Mouse (Mus musculus) cerebellum, adult 2 months (tissue): Measurements from ENCODE around the gene Hhat.

Experiments
- CTCF ChIP-seq: fragments of 200-500 bp; IDR thresholded peaks from 2 replicates; pipeline ENCODE4 v1.5.1; 2011; ENCODE audit warnings: low read depth, mild to moderate bottlenecking, control low read depth, low read length, moderate library complexity, borderline replicate concordance; ENCODE audit not compliant: insufficient read depth
- POLR2A ChIP-seq: fragments of 200-500 bp; IDR thresholded peaks from 2 replicates; pipeline ENCODE4 v1.6.1; 2011; ENCODE audit warnings: low read length, control low read depth, borderline replicate concordance; ENCODE audit not compliant: insufficient read depth

DNA sequence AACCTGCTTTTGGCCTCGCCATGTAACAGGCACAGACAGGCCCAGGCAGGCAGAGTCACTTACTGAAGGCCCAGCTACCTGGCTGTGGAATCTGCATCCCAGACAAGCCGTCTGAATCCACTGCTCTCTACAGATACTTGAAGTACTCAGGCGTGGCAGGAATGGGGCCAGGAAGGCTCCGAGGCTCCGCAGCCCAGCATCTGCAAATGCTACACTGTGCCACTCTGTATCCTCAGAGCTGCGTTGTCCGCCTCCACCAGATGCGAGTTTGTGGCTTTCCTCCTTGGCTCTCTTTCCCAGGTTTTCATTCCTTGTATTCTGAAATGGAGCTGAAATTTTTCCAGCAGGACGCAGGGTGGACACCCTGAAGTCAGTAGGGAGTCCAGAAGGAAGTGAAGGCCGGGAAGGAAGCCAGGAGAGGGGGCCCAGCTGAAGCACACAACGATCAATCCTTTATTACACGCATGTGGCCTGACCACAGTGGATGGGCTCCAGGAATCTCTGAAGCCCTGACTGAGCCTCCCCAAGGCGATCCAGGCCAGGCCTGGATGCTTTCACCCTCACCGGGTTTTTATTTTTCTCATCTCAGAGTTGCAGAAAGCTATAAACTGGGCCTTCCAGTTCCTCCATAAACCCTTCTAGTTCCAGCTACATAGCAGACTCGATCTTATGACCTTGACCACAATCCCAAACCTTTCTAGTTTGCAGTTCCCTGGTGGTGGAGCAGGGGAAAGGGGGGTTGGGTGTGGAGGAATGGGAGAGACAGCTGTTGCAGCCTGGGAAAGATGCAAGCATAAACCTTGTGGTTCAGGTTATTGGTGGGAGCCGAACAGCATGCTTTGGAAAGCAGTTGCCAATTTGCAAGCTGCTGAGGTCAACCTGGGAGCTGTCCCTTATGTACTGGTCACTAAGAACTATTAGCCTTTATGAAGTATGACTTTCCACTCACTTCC, 27.5 kb upstream of the Hhat start:
- TF ChIP-seq CTCF = no peak
- no peak for TF ChIP-seq POLR2A
